Mouse (Mus musculus) cortical plate, adult 2 months (tissue): Measurements from ENCODE around the gene Cobl.

Experiments used
- CTCF ChIP-seq: fragments of 200-500 bp; IDR thresholded peaks from 2 replicates; pipeline ENCODE4 v1.5.1; 2011; ENCODE audit warnings: mild to moderate bottlenecking, control low read depth, low read length; ENCODE audit not compliant: insufficient read depth; ENCODE audit errors: extremely low read depth
- POLR2A ChIP-seq: fragments of 200-500 bp; IDR thresholded peaks from 2 replicates; pipeline ENCODE4 v1.6.1; 2011; ENCODE audit warnings: mild to moderate bottlenecking, low read length, control low read depth; ENCODE audit not compliant: insufficient read depth; ENCODE audit errors: extremely low read depth

DNA sequence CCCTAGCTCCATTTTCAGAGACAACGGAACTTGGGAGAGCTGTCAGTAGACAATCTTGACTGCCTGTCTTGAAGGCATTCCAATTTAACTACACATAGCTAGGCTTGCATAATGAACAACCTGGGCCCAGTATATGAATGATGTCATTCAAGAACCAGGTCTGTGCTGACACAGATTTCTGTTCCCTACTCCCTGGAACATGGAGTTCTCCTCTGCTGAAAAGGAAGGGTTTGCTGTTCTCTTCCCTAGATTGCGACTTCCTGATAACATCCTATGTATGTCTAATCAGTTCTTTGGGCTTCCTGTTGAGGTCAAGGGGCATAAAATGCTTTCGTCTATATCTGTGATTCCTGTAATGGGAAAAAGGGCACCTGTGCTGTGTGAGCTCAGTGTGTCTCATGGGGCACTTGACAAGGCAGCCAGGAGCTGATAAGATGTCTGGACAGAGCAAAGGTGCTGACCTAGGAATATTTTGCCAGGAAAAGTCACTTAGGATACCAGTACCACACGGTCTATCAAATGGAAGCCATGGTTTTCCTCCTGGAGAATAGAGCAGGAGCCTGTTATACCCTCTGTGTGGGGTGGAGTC lies 219.3 kb downstream of the Cobl start:
- TF ChIP-seq CTCF = no peak
- TF ChIP-seq POLR2A = no peak
